Mouse (Mus musculus) frontal cortex, postnatal 36 days (tissue): ENCODE results near the gene Zc3h12d.

Experiments
- DNase-seq, 2 experiments: peaks; one replicate each; pipeline ENCODE4 v3.0.0; 2022; ENCODE audit warnings: low spot score in 2 of 2

The Zc3h12d gene

GRCm38 (mm10) chr10:7832171-7832676 lies at the start of gene Zc3h12d:
TSS of gene Zc3h12d (plus strand) at chr10:7832470.
- DNase-seq = no peak

- no peak for DNase-seq
Observed at GRCm38 (mm10) chr10:7787319-7787718, 45.0 kb upstream of the Zc3h12d start.

- DNase-seq = no peak
Observed at GRCm38 (mm10) chr10:7792254-7792750, 40.0 kb upstream of the Zc3h12d start.

- peak; percentile 89 to 91 for DNase-seq
Observed at GRCm38 (mm10) chr10:7792751-7793385, 39.4 kb upstream of the Zc3h12d start, which contains the start of the genes Ginm1 and Ppil4. TSS of gene Ginm1 (minus strand) at chr10:7792824. TSS of gene Ppil4 (plus strand) at chr10:7792891.

GRCm38 (mm10) chr10:7801258-7801657 lies 31.0 kb upstream of the Zc3h12d start:
- no peak for DNase-seq

- no peak for DNase-seq
Observed at GRCm38 (mm10) chr10:7802519-7803140, 29.6 kb upstream of the Zc3h12d start.

- DNase-seq = peak; percentile 18 to 72
Observed at GRCm38 (mm10) chr10:7809937-7810336, 22.3 kb upstream of the Zc3h12d start.

- no peak for DNase-seq
Observed at GRCm38 (mm10) chr10:7816476-7816875, 15.8 kb upstream of the Zc3h12d start.

- DNase-seq = no peak
Observed at GRCm38 (mm10) chr10:7818676-7819075, 13.6 kb upstream of the Zc3h12d start.

GRCm38 (mm10) chr10:7819156-7819555 lies 13.1 kb upstream of the Zc3h12d start:
- no peak for DNase-seq

GRCm38 (mm10) chr10:7819603-7820002 lies 12.7 kb upstream of the Zc3h12d start:
- no peak for DNase-seq

- no peak for DNase-seq
Observed at GRCm38 (mm10) chr10:7820171-7820570, 12.1 kb upstream of the Zc3h12d start.

- DNase-seq = no peak
Observed at GRCm38 (mm10) chr10:7821981-7822380, 10.3 kb upstream of the Zc3h12d start.

GRCm38 (mm10) chr10:7824663-7825280 lies 7.5 kb upstream of the Zc3h12d start:
- DNase-seq = no peak

- no peak for DNase-seq
Observed at GRCm38 (mm10) chr10:7825281-7825665, 7.0 kb upstream of the Zc3h12d start.

GRCm38 (mm10) chr10:7826106-7826505 lies 6.2 kb upstream of the Zc3h12d start:
- no peak for DNase-seq

- no peak for DNase-seq
Observed at GRCm38 (mm10) chr10:7833377-7834165, 1.3 kb downstream of the Zc3h12d start.

- DNase-seq = no peak
Observed at GRCm38 (mm10) chr10:7834671-7835225, 2.5 kb downstream of the Zc3h12d start.

GRCm38 (mm10) chr10:7836902-7837301 lies 4.6 kb downstream of the Zc3h12d start:
- no peak for DNase-seq

- no peak for DNase-seq
Observed at GRCm38 (mm10) chr10:7837446-7837845, 5.2 kb downstream of the Zc3h12d start.

- DNase-seq = no peak
Observed at GRCm38 (mm10) chr10:7838036-7838435, 5.8 kb downstream of the Zc3h12d start.
